Mouse (Mus musculus) liver, embryonic 16.5 days (tissue): ENCODE measurements around the gene Zfp128. TPM values are rescaled to one million over a fixed set of nuclear protein-coding genes. Genes with fewer than 3 reads are reported as not detected.
"Not testable (repeated sequence)": the region's sequence is repeated elsewhere in the genome, so short reads cannot be mapped to it uniquely, and the experiment has no call there.

ENCODE experiments used
- ATAC-seq: fragments of 200-750 bp; cut with Nextera tagmentation; 2 replicates; pipeline ENCODE4 v1.8.0; 2017; ENCODE audit warnings: low read depth, mild to moderate bottlenecking, moderate number of reproducible peaks, moderate library complexity
- H3K27ac ChIP-seq: fragments of 300-500 bp; sonication (generic); 2 replicates; pipeline ENCODE4 v1.5.1; 2014; ENCODE audit warnings: mild to moderate bottlenecking, low read length
- H3K27me3 ChIP-seq: fragments of 300-500 bp; sonication (generic); 2 replicates; pipeline ENCODE4 v1.6.1; 2014; ENCODE audit warnings: low read depth, low read length, mixed read lengths; ENCODE audit not compliant: control insufficient read depth, insufficient read depth
- H3K36me3 ChIP-seq: fragments of 300-500 bp; sonication (generic); 2 replicates; pipeline ENCODE4 v1.6.1; 2014; ENCODE audit warnings: mild to moderate bottlenecking; ENCODE audit not compliant: control insufficient read depth, insufficient read depth
- H3K4me1 ChIP-seq: fragments of 300-500 bp; sonication (generic); 2 replicates; pipeline ENCODE4 v1.6.1; 2014; ENCODE audit warnings: low read depth, low read length, mixed read lengths; ENCODE audit not compliant: control insufficient read depth
- H3K4me2 ChIP-seq: fragments of 300-500 bp; sonication (generic); 2 replicates; pipeline ENCODE4 v1.6.1; 2014; ENCODE audit warnings: low read depth, low read length, mixed read lengths
- H3K4me3 ChIP-seq: fragments of 300-500 bp; sonication (generic); 2 replicates; pipeline ENCODE4 v1.5.1; 2014; ENCODE audit warnings: low read depth, mild to moderate bottlenecking, low read length
- H3K9ac ChIP-seq: fragments of 300-500 bp; sonication (generic); 2 replicates; pipeline ENCODE4 v1.6.1; 2014; ENCODE audit warnings: low read depth, low read length
- H3K9me3 ChIP-seq: fragments of 300-500 bp; sonication (generic); replicated peaks from 2 replicates; pipeline ENCODE4 v1.6.1; 2016; ENCODE audit warnings: low read length; ENCODE audit not compliant: control insufficient read depth
- WGBS: fragments of 180-500 bp; shearing (Covaris S2); extraction: QIAGEN DNeasy Blood & Tissue Kit; methylation state at CpG from one replicate; pipeline ENCODE4 v1.1.7; 2014; ENCODE audit not compliant: insufficient replicate concordance; 5-methylcytosine and 5-hydroxymethylcytosine counted together
- polyA plus RNA-seq: library from polyadenylated mRNA; unstranded; fragments of >200 nt; fragmentation: Nextera tagmentation; extraction: Ambion mirVana; gene quantifications from 2 replicates; pipeline ENCODE4 v1.2.1, GENCODE M21; 2015

The Zfp128 gene
- polyA plus RNA-seq = 0.54 and 0.55 TPM in 2 replicates

- Histone ChIP-seq H3K4me1 (peaks cover 7% of the 10 kb centered on the region), H3K4me3 (peak within 1 kb of the TSS; percentile 79), H3K36me3 (no peaks in the 10 kb centered on the region), H3K9me3 (no peaks in the 10 kb centered on the region), H3K4me2 (peak within 1 kb of the TSS; percentile 92), H3K27me3 (no peaks in the 10 kb centered on the region), H3K27ac (peak within 1 kb of the TSS; percentile 44), H3K9ac (peak within 1 kb of the TSS; percentile 77)
- 1% methylated on average over 35 of the region's 35 CpGs for WGBS
- ATAC-seq = peak; percentile 100
These were observed at the start of gene Zfp128 for GRCm38 (mm10) chr7:12880911-12881660. Zfp128 (plus strand) TSS chr7:12881177.

GRCm38 (mm10) chr7:12834162-12835120, 46.5 kb upstream of the Zfp128 start, which contains the start of gene Zfp110:
Zfp110 (plus strand) TSS chr7:12834761.
- 2% methylated on average over 47 of the region's 47 CpGs for WGBS
- Histone ChIP-seq H3K27ac (peak within 1 kb of the TSS; percentile 28; the same call in 1 of the 2 replicates), H3K9ac (peak within 1 kb of the TSS; percentile 67), H3K4me3 (peak within 1 kb of the TSS; percentile 70), H3K4me2 (peak within 1 kb of the TSS; percentile 69), H3K27me3 (no peaks in the 10 kb centered on the region), H3K4me1 (peaks cover 5% of the 10 kb centered on the region), H3K36me3 (peaks cover 25% of the 10 kb centered on the region), H3K9me3 (peaks cover 3% of the 10 kb centered on the region)
- peak; percentile 97 for ATAC-seq

- ATAC-seq = 0 out of 2 replicates have a peak, but pooled peaks have one; percentile 5
- peak overlapping the region; percentile 70 for H3K4me3 ChIP-seq
- 25% methylated on average over 13 of the region's 13 CpGs for WGBS
- H3K9ac ChIP-seq = peak overlapping the region; percentile 67
- H3K27ac ChIP-seq = peak overlapping the region; percentile 28; the same call in 1 of the 2 replicates
- peak overlapping the region; percentile 69 for H3K4me2 ChIP-seq
- H3K27me3 ChIP-seq = no peaks in the 10 kb centered on the region
- H3K4me1 ChIP-seq = peaks cover 5% of the 10 kb centered on the region
- H3K9me3 ChIP-seq = peaks cover 7% of the 10 kb centered on the region
- H3K36me3 ChIP-seq = peaks cover 32% of the 10 kb centered on the region
These were observed 45.7 kb upstream of the Zfp128 start for GRCm38 (mm10) chr7:12835193-12835671.

GRCm38 (mm10) chr7:12835779-12836178, 45.2 kb upstream of the Zfp128 start:
- H3K4me3 ChIP-seq = peak overlapping the region; percentile 70
- H3K9ac ChIP-seq = no peak overlapping the region
- peak overlapping the region; percentile 69 for H3K4me2 ChIP-seq
- WGBS = 77% methylated on average over 4 of the region's 4 CpGs
- peaks cover 37% of the 10 kb centered on the region for H3K36me3 ChIP-seq
- H3K27me3 ChIP-seq = no peaks in the 10 kb centered on the region
- H3K27ac ChIP-seq = no peak overlapping the region
- peaks cover 8% of the 10 kb centered on the region for H3K9me3 ChIP-seq
- peaks cover 5% of the 10 kb centered on the region for H3K4me1 ChIP-seq
- ATAC-seq = no peak

GRCm38 (mm10) chr7:12874301-12874700, 6.7 kb upstream of the Zfp128 start:
- 8% methylated on average over 3 of the region's 3 CpGs for WGBS
- no peaks in the 10 kb centered on the region for H3K27me3 ChIP-seq
- H3K36me3 ChIP-seq = no peaks in the 10 kb centered on the region
- H3K4me1 ChIP-seq = no peaks in the 10 kb centered on the region
- 0 out of 2 replicates have a peak, but pooled peaks cover under 1% of the 10 kb centered on the region for H3K9me3 ChIP-seq
- H3K4me2 ChIP-seq = no peak overlapping the region
- no peak for ATAC-seq
- no peak overlapping the region for H3K9ac ChIP-seq
- no peak overlapping the region for H3K27ac ChIP-seq
- H3K4me3 ChIP-seq = no peak overlapping the region

GRCm38 (mm10) chr7:12880036-12880435, 941 bp upstream of the Zfp128 start:
- ATAC-seq = no peak
- Histone ChIP-seq H3K36me3 (no peaks in the 10 kb centered on the region), H3K27me3 (no peaks in the 10 kb centered on the region), H3K9ac (no peak overlapping the region), H3K9me3 (no peaks in the 10 kb centered on the region), H3K27ac (no peak overlapping the region), H3K4me1 (peaks cover 7% of the 10 kb centered on the region), H3K4me2 (no peak overlapping the region), H3K4me3 (no peak overlapping the region)

GRCm38 (mm10) chr7:12880497-12880896, 480 bp upstream of the Zfp128 start:
- not testable (repeated sequence) for H3K4me1 ChIP-seq, H3K9me3 ChIP-seq, ATAC-seq, H3K27ac ChIP-seq, H3K36me3 ChIP-seq, H3K27me3 ChIP-seq
- Histone ChIP-seq H3K4me2 (peak overlapping the region; percentile 92), H3K4me3 (peak overlapping the region; percentile 79), H3K9ac (peak overlapping the region; percentile 77; the same call in 1 of the 2 replicates)
- 31% methylated on average over 8 of the region's 8 CpGs for WGBS

GRCm38 (mm10) chr7:12886563-12887266, 5.7 kb downstream of the Zfp128 start:
- Histone ChIP-seq H3K27me3 (no peaks in the 10 kb centered on the region), H3K4me1 (peaks cover 2% of the 10 kb centered on the region), H3K36me3 (peaks cover 11% of the 10 kb centered on the region), H3K9ac (no peak overlapping the region), H3K27ac (no peak overlapping the region), H3K9me3 (no peaks in the 10 kb centered on the region), H3K4me2 (no peak overlapping the region), H3K4me3 (no peak overlapping the region)
- 76% methylated on average over 12 of the region's 12 CpGs for WGBS
- no peak for ATAC-seq
